Mouse (Mus musculus): ENCODE measurements at regions not wholly inside any gene's neighbourhood (a gene's known extent, or its start where the extent isn't known, plus 50 kb on each side); places are given as distances from the start of the nearest gene placed in this dataset.

GRCm38 (mm10) chr16:26169382-26169781, 63.8 kb upstream of the P3h2 start:
- DNase-seq (ENCODE audit: low read depth, low spot score), result no peak

- DNase-seq (ENCODE audit: low read depth, low spot score), result no peak
Observed at GRCm38 (mm10) chr16:26168216-26168615, 62.6 kb upstream of the P3h2 start.

- no peak for DNase-seq (ENCODE audit: low read depth, low spot score)
Observed at GRCm38 (mm10) chr16:26164066-26164465, 58.5 kb upstream of the P3h2 start.

GRCm38 (mm10) chr16:26163401-26163800, 57.8 kb upstream of the P3h2 start:
- DNase-seq (ENCODE audit: low read depth, low spot score), result no peak

- DNase-seq (ENCODE audit: low read depth, low spot score), result no peak
Observed at GRCm38 (mm10) chr16:26157606-26158005, 52.0 kb upstream of the P3h2 start.
